Mouse (Mus musculus) liver, postnatal 0 days (tissue): Measurements from ENCODE around the gene Megf6. TPM values are rescaled to one million over a fixed set of nuclear protein-coding genes. Genes with fewer than 3 reads are reported as not detected.

Experiments
- ATAC-seq: fragments of 200-750 bp; cut with Nextera tagmentation; 2 replicates; pipeline ENCODE4 v1.8.0; 2017; ENCODE audit warnings: mild to moderate bottlenecking, moderate library complexity
- DNase-seq: peaks from one replicate; pipeline ENCODE4 v3.0.0-alpha.2; 2016
- H3K27ac ChIP-seq: fragments of 300-500 bp; sonication (generic); 2 replicates; pipeline ENCODE4 v1.5.1; 2014; ENCODE audit warnings: antibody characterized with exemption, moderate library complexity, mild to moderate bottlenecking, low read depth
- H3K27me3 ChIP-seq: fragments of 300-500 bp; sonication (generic); 2 replicates; pipeline ENCODE4 v1.6.1; 2014; ENCODE audit warnings: low read length, control low read depth, mixed read lengths; ENCODE audit not compliant: insufficient read depth
- H3K36me3 ChIP-seq: fragments of 300-500 bp; sonication (generic); replicated peaks from 2 replicates; pipeline ENCODE4 v1.6.1; 2014; ENCODE audit warnings: mild to moderate bottlenecking, control low read depth, low read length, moderate library complexity, mixed read lengths; ENCODE audit not compliant: insufficient read depth
- H3K4me1 ChIP-seq: fragments of 300-500 bp; sonication (generic); 2 replicates; pipeline ENCODE4 v1.6.1; 2014; ENCODE audit warnings: antibody characterized with exemption, mild to moderate bottlenecking, control low read depth; ENCODE audit not compliant: insufficient read depth
- H3K4me2 ChIP-seq: fragments of 300-500 bp; sonication (generic); 2 replicates; pipeline ENCODE4 v1.6.1; 2014; ENCODE audit warnings: low read depth, mild to moderate bottlenecking, low read length, moderate library complexity, mixed read lengths
- H3K4me3 ChIP-seq: fragments of 300-500 bp; sonication (generic); 2 replicates; pipeline ENCODE4 v1.5.1; 2014; ENCODE audit warnings: low read depth, low read length
- H3K9ac ChIP-seq: fragments of 300-500 bp; sonication (generic); replicated peaks from 2 replicates; pipeline ENCODE4 v1.6.1; 2014; ENCODE audit warnings: mild to moderate bottlenecking, moderate library complexity
- H3K9me3 ChIP-seq: fragments of 300-500 bp; sonication (generic); 2 replicates; pipeline ENCODE4 v1.6.1; 2016; ENCODE audit warnings: mild to moderate bottlenecking, control low read depth, low read length, mixed read lengths
- CTCF ChIP-seq: sonication (generic); IDR thresholded peaks from 2 replicates; pipeline ENCODE4 v1.5.1; 2016; ENCODE audit warnings: antibody characterized with exemption, low read depth
- EP300 ChIP-seq: IDR thresholded peaks from 2 replicates; pipeline ENCODE4 v1.6.1; 2016; ENCODE audit warnings: antibody characterized with exemption, low read depth, mild to moderate bottlenecking
- WGBS: fragments of 180-500 bp; shearing (Covaris S2); extraction: QIAGEN DNeasy Blood & Tissue Kit; methylation state at CpG from one replicate; pipeline ENCODE4 v1.1.7; 2014; ENCODE audit not compliant: insufficient replicate concordance; 5-methylcytosine and 5-hydroxymethylcytosine counted together
- polyA plus RNA-seq: library from polyadenylated mRNA; unstranded; fragments of >200 nt; fragmentation: Nextera tagmentation; extraction: Ambion mirVana; gene quantifications from 2 replicates; pipeline ENCODE4 v1.2.1, GENCODE M21; 2015

Megf6 gene
- polyA plus RNA-seq, 1 experiment from 2014 or later, result 0.89 TPM

GRCm38 (mm10) chr4:154267511-154267910, 97.0 kb downstream of the Megf6 start:
- Histone ChIP-seq H3K9me3 (no peaks in the 10 kb centered on the region), H3K4me2 (no peak overlapping the region), H3K27ac (no peak overlapping the region), H3K4me1 (no peaks in the 10 kb centered on the region), H3K4me3 (no peak overlapping the region), H3K27me3 (no peaks in the 10 kb centered on the region), H3K36me3 (no peaks in the 10 kb centered on the region), H3K9ac (no peak overlapping the region)
- TF ChIP-seq CTCF, result no peak
- TF ChIP-seq EP300, result no peak
- DNase-seq (no peak), ATAC-seq (no peak)
- WGBS, result 61% methylated on average over 6 of the region's 6 CpGs

GRCm38 (mm10) chr4:154269520-154269919, 99.0 kb downstream of the Megf6 start:
- DNase-seq (no peak), ATAC-seq (no peak)
- Histone ChIP-seq H3K4me1 (no peaks in the 10 kb centered on the region), H3K9ac (no peak overlapping the region), H3K9me3 (no peaks in the 10 kb centered on the region), H3K4me3 (no peak overlapping the region), H3K4me2 (no peak overlapping the region), H3K27me3 (no peaks in the 10 kb centered on the region), H3K36me3 (no peaks in the 10 kb centered on the region), H3K27ac (no peak overlapping the region)
- WGBS, result 63% methylated on average over 10 of the region's 10 CpGs
- TF ChIP-seq CTCF, result no peak

- DNase-seq (peak; percentile 55), ATAC-seq (peak; percentile 25; the same call in 1 of the 2 replicates)
- 58% methylated on average over 3 of the region's 3 CpGs for WGBS
Measured at GRCm38 (mm10) chr4:154273000-154273399, 102.5 kb downstream of the Megf6 start.

GRCm38 (mm10) chr4:154279481-154279880, 109.0 kb downstream of the Megf6 start:
- Histone ChIP-seq H3K4me1 (no peaks in the 10 kb centered on the region), H3K36me3 (peaks cover 2% of the 10 kb centered on the region; the same call in 1 of the 2 replicates), H3K27me3 (no peaks in the 10 kb centered on the region), H3K4me3 (no peak overlapping the region), H3K27ac (no peak overlapping the region), H3K9me3 (no peaks in the 10 kb centered on the region), H3K4me2 (no peak overlapping the region), H3K9ac (no peak overlapping the region)
- DNase-seq (no peak), ATAC-seq (no peak)
- WGBS, result 58% methylated on average over 9 of the region's 9 CpGs
- no peak for TF ChIP-seq EP300
- no peak for TF ChIP-seq CTCF

More at GRCm38 (mm10) chr4:154273000-154273399, 102.5 kb downstream of the Megf6 start:
- H3K36me3 ChIP-seq, result no peaks in the 10 kb centered on the region
- no peak overlapping the region for H3K9ac ChIP-seq
- TF ChIP-seq CTCF (peak; percentile 83), EP300 (no peak)
- no peaks in the 10 kb centered on the region for H3K9me3 ChIP-seq
- no peak overlapping the region for H3K4me2 ChIP-seq
- no peak overlapping the region for H3K4me3 ChIP-seq
- H3K27me3 ChIP-seq, result no peaks in the 10 kb centered on the region
- H3K4me1 ChIP-seq, result no peaks in the 10 kb centered on the region
- H3K27ac ChIP-seq, result no peak overlapping the region

GRCm38 (mm10) chr4:154283671-154284070, 113.1 kb downstream of the Megf6 start:
- H3K4me1 ChIP-seq, result no peaks in the 10 kb centered on the region
- peaks cover 2% of the 10 kb centered on the region; the same call in 1 of the 2 replicates for H3K36me3 ChIP-seq

GRCm38 (mm10) chr4:154293735-154294201, 123.2 kb downstream of the Megf6 start:
- 49% methylated on average over 4 of the region's 4 CpGs for WGBS
- H3K4me2 ChIP-seq, result 0 out of 2 replicates have a peak overlapping the region, but pooled peaks have one; percentile 44
- no peaks in the 10 kb centered on the region for H3K9me3 ChIP-seq
- H3K4me3 ChIP-seq, result no peak overlapping the region
- no peaks in the 10 kb centered on the region for H3K27me3 ChIP-seq
- H3K27ac ChIP-seq, result peak overlapping the region; percentile 79
- H3K4me1 ChIP-seq, result peaks cover 13% of the 10 kb centered on the region
- DNase-seq, result no peak
- no peak overlapping the region for H3K9ac ChIP-seq
- ATAC-seq, result no peak
- TF ChIP-seq EP300 (no peak), CTCF (no peak)
- 0 out of 2 replicates have a peak, but pooled peaks cover 2% of the 10 kb centered on the region for H3K36me3 ChIP-seq

More at GRCm38 (mm10) chr4:154283671-154284070, 113.1 kb downstream of the Megf6 start:
- ATAC-seq, result no peak
- DNase-seq, result no peak
- Histone ChIP-seq H3K27ac (no peak overlapping the region), H3K4me2 (no peak overlapping the region), H3K9me3 (no peaks in the 10 kb centered on the region), H3K4me3 (no peak overlapping the region), H3K27me3 (no peaks in the 10 kb centered on the region), H3K9ac (no peak overlapping the region)
- no peak for TF ChIP-seq EP300
- TF ChIP-seq CTCF, result no peak
- WGBS, result 49% methylated on average over 7 of the region's 7 CpGs
